Mouse (Mus musculus): ENCODE measurements at regions not wholly inside any gene's neighbourhood (a gene's known extent, or its start where the extent isn't known, plus 50 kb on each side); places are given as distances from the start of the nearest gene placed in this dataset.
"Not testable (repeated sequence)": the region's sequence is repeated elsewhere in the genome, so short reads cannot be mapped to it uniquely, and the experiment has no call there.

- DNase-seq (ENCODE audit: low spot score in 2 of 2) = no peak
Measured at GRCm38 (mm10) chrX:129546016-129546415, 203.5 kb upstream of the Diaph2 start.

GRCm38 (mm10) chrX:129547606-129548005 is 201.9 kb upstream of the Diaph2 start:
- DNase-seq (ENCODE audit: low spot score in 2 of 2) = no peak

GRCm38 (mm10) chrX:129556001-129556400 is 193.5 kb upstream of the Diaph2 start:
- DNase-seq (ENCODE audit: low spot score in 2 of 2) = no peak

- no peak for DNase-seq (ENCODE audit: low spot score in 2 of 2)
Measured at GRCm38 (mm10) chrX:129599491-129599890, 150.1 kb upstream of the Diaph2 start.

GRCm38 (mm10) chrX:129607842-129608241 is 141.7 kb upstream of the Diaph2 start:
- no peak for DNase-seq (ENCODE audit: low spot score in 2 of 2)

- DNase-seq (ENCODE audit: low spot score in 2 of 2) = not testable (repeated sequence)
Measured at GRCm38 (mm10) chrX:129611500-129611899, 138.0 kb upstream of the Diaph2 start.

GRCm38 (mm10) chrX:129637016-129637415 is 112.5 kb upstream of the Diaph2 start:
- no peak for DNase-seq (ENCODE audit: low spot score in 2 of 2)

GRCm38 (mm10) chrX:129645106-129645505 is 104.4 kb upstream of the Diaph2 start:
- no peak for DNase-seq (ENCODE audit: low spot score in 2 of 2)

GRCm38 (mm10) chrX:129656906-129657305 is 92.6 kb upstream of the Diaph2 start:
- DNase-seq (ENCODE audit: low spot score in 2 of 2) = peak; percentile 16 to 19

GRCm38 (mm10) chrX:129690677-129691076 is 58.9 kb upstream of the Diaph2 start:
- no peak for DNase-seq (ENCODE audit: low spot score in 2 of 2)
